ENCODE assay signal across 32 mouse cellular contexts in the genomic region with DNA sequence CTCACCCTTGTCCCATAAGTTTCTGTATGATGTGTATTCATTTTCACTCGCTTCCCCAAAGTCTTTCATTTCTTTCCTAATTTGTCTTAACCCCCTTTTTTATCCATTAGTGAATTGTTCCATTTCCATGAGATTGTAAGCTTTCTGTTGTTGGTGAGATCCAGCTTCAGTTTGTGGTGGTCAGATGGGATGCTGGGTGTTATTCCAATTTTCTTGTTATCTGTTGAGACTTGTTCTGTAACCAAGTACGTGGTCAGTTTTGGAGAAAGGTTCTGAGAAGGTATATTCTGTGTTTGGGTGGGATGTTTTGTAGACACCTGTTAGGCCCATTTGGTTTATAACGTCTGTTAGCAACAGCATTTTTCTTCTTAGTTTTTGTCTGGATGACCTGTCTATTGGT.
"Had no signal": no experiment of that assay in that cellular context is flagged by ENCODE, and none has a peak within 500 bp of the region (broad histone marks: within the 10 kb centered on the region; RNA-seq: fewer than 3 reads in every experiment).

No protein-coding gene starts in this region.

- ATAC-seq: liver, embryonic 12.5 days; liver, postnatal 0 days; lung, postnatal 0 days; midbrain, embryonic 13.5 days; midbrain, embryonic 15.5 days; midbrain, embryonic 16.5 days had no signal

- H3K9ac ChIP-seq: limb, embryonic 12.5 days; limb, embryonic 13.5 days; limb, embryonic 15.5 days; liver, embryonic 12.5 days; liver, embryonic 13.5 days; liver, embryonic 14.5 days; liver, embryonic 15.5 days; liver, postnatal 0 days; lung, embryonic 14.5 days; lung, embryonic 15.5 days; midbrain, embryonic 12.5 days; midbrain, embryonic 13.5 days; midbrain, embryonic 15.5 days; neural tube, embryonic 12.5 days had no signal

- H3K4me3 ChIP-seq: left cerebral cortex, adult 2 months; limb, embryonic 10.5 days; limb, embryonic 12.5 days; limb, embryonic 13.5 days; limb, embryonic 15.5 days; liver, embryonic 12.5 days; liver, embryonic 13.5 days; liver, embryonic 15.5 days; lung, embryonic 15.5 days; megakaryocyte, embryonic 14.5 days; midbrain, embryonic 10.5 days; midbrain, embryonic 12.5 days; midbrain, embryonic 13.5 days; midbrain, embryonic 15.5 days; myocyte; neural tube, embryonic 12.5 days had no signal

- H3K4me2 ChIP-seq: limb, embryonic 12.5 days; limb, embryonic 13.5 days; limb, embryonic 15.5 days; liver, embryonic 11.5 days; liver, embryonic 12.5 days; liver, embryonic 13.5 days; liver, embryonic 15.5 days; lung, embryonic 14.5 days; lung, embryonic 15.5 days; midbrain, embryonic 12.5 days; midbrain, embryonic 13.5 days; midbrain, embryonic 15.5 days; neural tube, embryonic 12.5 days had no signal

- H3K27ac ChIP-seq: left cerebral cortex, adult 2 months; limb, embryonic 10.5 days; limb, embryonic 12.5 days; limb, embryonic 13.5 days; limb, embryonic 15.5 days; liver, embryonic 12.5 days; liver, embryonic 13.5 days; liver, embryonic 14.5 days; liver, embryonic 15.5 days; lung, embryonic 15.5 days; macrophage; midbrain, embryonic 10.5 days; midbrain, embryonic 12.5 days; midbrain, embryonic 13.5 days; midbrain, embryonic 15.5 days; neural tube, embryonic 12.5 days had no signal

- H3K4me1 ChIP-seq: midbrain, embryonic 12.5 days; midbrain, embryonic 13.5 days; midbrain, embryonic 15.5 days; neural tube, embryonic 12.5 days had no signal

- H3K9me3 ChIP-seq: limb, embryonic 10.5 days; limb, embryonic 12.5 days; limb, embryonic 13.5 days; limb, embryonic 15.5 days; liver, embryonic 12.5 days; liver, embryonic 13.5 days; liver, embryonic 15.5 days; lung, embryonic 15.5 days; megakaryocyte, embryonic 14.5 days; midbrain, embryonic 10.5 days; midbrain, embryonic 12.5 days; midbrain, embryonic 13.5 days; midbrain, embryonic 15.5 days; neural tube, embryonic 12.5 days had no signal

- H3K27me3 ChIP-seq: limb, embryonic 12.5 days; limb, embryonic 13.5 days; limb, embryonic 15.5 days; lung, embryonic 15.5 days; midbrain, embryonic 12.5 days; midbrain, embryonic 13.5 days; midbrain, embryonic 15.5 days; neural tube, embryonic 12.5 days had no signal

- H3K36me3 ChIP-seq: limb, embryonic 10.5 days; limb, embryonic 12.5 days; limb, embryonic 13.5 days; limb, embryonic 15.5 days; liver, embryonic 12.5 days; liver, embryonic 13.5 days; liver, embryonic 15.5 days; lung, embryonic 15.5 days; midbrain, embryonic 10.5 days; midbrain, embryonic 12.5 days; midbrain, embryonic 13.5 days; midbrain, embryonic 15.5 days; neural tube, embryonic 12.5 days had no signal

- DNase-seq: left cerebral cortex, postnatal 4 days; liver; liver, embryonic 13.5 days; liver, postnatal 0 days; lung, adult 18-20 months; lung, adult 2 months; lung, embryonic 14.5 days; lung, postnatal 10 days; lung, postnatal 14 days; lung, postnatal 36 days; lung, postnatal 4 days; midbrain, embryonic 14.5 days had no signal
